Comparison of ENCODE assay signal across 18 mouse cellular contexts in the genomic region with DNA sequence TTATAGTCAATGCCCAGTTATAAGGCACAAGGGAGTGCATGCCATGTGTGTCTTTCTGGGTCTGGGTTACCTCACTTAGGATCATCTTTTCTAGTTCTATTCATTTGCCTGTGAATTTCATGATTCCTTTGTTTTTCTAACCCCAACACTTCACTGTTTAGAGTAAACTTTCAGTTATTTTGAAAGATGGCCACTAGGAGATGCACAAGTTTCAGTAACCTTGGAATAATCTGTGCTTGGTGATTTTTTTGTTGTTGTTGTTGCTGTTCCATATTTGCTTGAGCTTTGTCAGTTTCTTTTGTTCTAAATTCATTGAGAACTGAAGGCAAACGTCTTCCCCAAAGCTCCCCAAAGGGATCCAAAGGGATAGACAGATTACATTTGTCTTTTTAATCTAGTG.
DNase-seq lines count a peak whose midpoint lies in the region; ATAC-seq and TF ChIP-seq lines count a peak whose summit lies in the region.
"Had no signal": no experiment of that assay in that cellular context is flagged by ENCODE, and none has a peak within 500 bp of the region (broad histone marks: within the 10 kb centered on the region; RNA-seq: fewer than 3 reads in every experiment).

No protein-coding gene starts in this region.

- no peak for TF ChIP-seq POLR2A in heart, adult 2 months (IDR thresholded peaks at IDR 0.05; ENCODE audit: insufficient read depth, low read depth, low read length)

- H3K36me3 ChIP-seq in heart, adult 2 months (ENCODE audit: control insufficient read depth, insufficient read depth, low read length), result no peaks in the 10 kb centered on the region
- H3K36me3 ChIP-seq in midbrain, postnatal 0 days (ENCODE audit: insufficient read depth, low read length), result no peaks in the 10 kb centered on the region
- no peaks in the 10 kb centered on the region for H3K36me3 ChIP-seq in midbrain, embryonic 11.5 days (ENCODE audit: control insufficient read depth, insufficient read depth, low read length)
- H3K36me3 ChIP-seq: kidney, embryonic 15.5 days; limb, embryonic 15.5 days; neural tube, embryonic 15.5 days had no signal

- no peaks in the 10 kb centered on the region for H3K9me3 ChIP-seq in midbrain, postnatal 0 days (ENCODE audit: low read length)
- no peaks in the 10 kb centered on the region for H3K9me3 ChIP-seq in midbrain, embryonic 11.5 days (ENCODE audit: control insufficient read depth, low read length)
- H3K9me3 ChIP-seq: kidney, embryonic 15.5 days; limb, embryonic 15.5 days; neural tube, embryonic 15.5 days had no signal

- 26% methylated on average over 1 of the region's 1 CpGs for WGBS in heart, adult 2 months
- WGBS in midbrain, postnatal 0 days, result 10% methylated on average over 1 of the region's 1 CpGs
- 36% methylated on average over 1 of the region's 1 CpGs for WGBS in midbrain, embryonic 11.5 days

- no peak overlapping the region for H3K27ac ChIP-seq in heart, adult 2 months
- no peak overlapping the region for H3K27ac ChIP-seq in layer of hippocampus, adult 2 months
- H3K27ac ChIP-seq in midbrain, postnatal 0 days (ENCODE audit: low read depth, low read length), result no peak overlapping the region
- H3K27ac ChIP-seq in midbrain, embryonic 11.5 days (ENCODE audit: low read depth, low read length), result no peak overlapping the region
- H3K27ac ChIP-seq: kidney, embryonic 15.5 days; limb, embryonic 15.5 days; neural tube, embryonic 15.5 days had no signal

- no peak overlapping the region for H3K9ac ChIP-seq in heart, adult 2 months (ENCODE audit: low read depth, low read length)
- no peak overlapping the region for H3K9ac ChIP-seq in midbrain, postnatal 0 days (replicated peaks; ENCODE audit: low read length, poor library complexity, severe bottlenecking)
- H3K9ac ChIP-seq in midbrain, embryonic 11.5 days (ENCODE audit: low read length), result no peak overlapping the region
- H3K9ac ChIP-seq: kidney, embryonic 15.5 days; limb, embryonic 15.5 days; neural tube, embryonic 15.5 days had no signal

- H3K4me2 ChIP-seq in midbrain, postnatal 0 days (ENCODE audit: low read depth, low read length, poor library complexity, severe bottlenecking), result no peak overlapping the region
- no peak overlapping the region for H3K4me2 ChIP-seq in midbrain, embryonic 11.5 days
- H3K4me2 ChIP-seq: kidney, embryonic 15.5 days; limb, embryonic 15.5 days; neural tube, embryonic 15.5 days had no signal

- no peak overlapping the region for H3K4me3 ChIP-seq in heart, adult 2 months
- no peak overlapping the region for H3K4me3 ChIP-seq in layer of hippocampus, adult 2 months
- H3K4me3 ChIP-seq in midbrain, postnatal 0 days (ENCODE audit: low read depth, low read length), result no peak overlapping the region
- no peak overlapping the region for H3K4me3 ChIP-seq in midbrain, embryonic 11.5 days (ENCODE audit: low read depth, low read length)
- H3K4me3 ChIP-seq: kidney, embryonic 15.5 days; limb, embryonic 15.5 days; myocyte; neural tube, embryonic 15.5 days had no signal

- TF ChIP-seq EP300 in heart, adult 2 months (IDR thresholded peaks at IDR 0.05; ENCODE audit: insufficient read depth, low read depth, low read length), result no peak

- H3K79me2 ChIP-seq in heart, adult 2 months (replicated peaks; ENCODE audit: control insufficient read depth, insufficient read depth, low read length), result no peaks in the 10 kb centered on the region

- no peaks in the 10 kb centered on the region for H3K27me3 ChIP-seq in heart, adult 2 months (ENCODE audit: control insufficient read depth, insufficient read depth, low read length)
- no peaks in the 10 kb centered on the region for H3K27me3 ChIP-seq in midbrain, postnatal 0 days (ENCODE audit: insufficient read depth, low read length)
- H3K27me3 ChIP-seq in midbrain, embryonic 11.5 days (ENCODE audit: control insufficient read depth, insufficient read depth, low read length), result no peaks in the 10 kb centered on the region
- H3K27me3 ChIP-seq: kidney, embryonic 15.5 days; neural tube, embryonic 15.5 days had no signal

- ATAC-seq in midbrain, postnatal 0 days (ENCODE audit: low FRiP score), result no peak
- no peak for ATAC-seq in midbrain, embryonic 11.5 days (ENCODE audit: low FRiP score)
- ATAC-seq: forebrain, embryonic 16.5 days; inflammation-experienced regulatory T-cells, adult 6 months had no signal

- no peaks in the 10 kb centered on the region for H3K4me1 ChIP-seq in heart, adult 2 months (ENCODE audit: control insufficient read depth, insufficient read depth, low read length)
- no peaks in the 10 kb centered on the region for H3K4me1 ChIP-seq in midbrain, postnatal 0 days (ENCODE audit: insufficient read depth, low read length)
- H3K4me1 ChIP-seq in midbrain, embryonic 11.5 days (ENCODE audit: control insufficient read depth, insufficient read depth, low read length), result no peaks in the 10 kb centered on the region
- H3K4me1 ChIP-seq: kidney, embryonic 15.5 days; neural tube, embryonic 15.5 days had no signal

- intact Hi-C loops in heart, adult 2 months (cut with DNase I), result loop anchor here (1.0 kb wide), 1 partner anchor 375 kb away; no protein-coding TSS in a partner anchor
- intact Hi-C loops in heart, postnatal 36 days (cut with DNase I), result loop anchor here (5.0 kb wide), 1 partner anchor 374 kb away; no protein-coding TSS in a partner anchor

- TF ChIP-seq CTCF in heart, adult 2 months (IDR thresholded peaks at IDR 0.05), result peak; percentile 72
- peak; percentile 75 for TF ChIP-seq CTCF in layer of hippocampus, adult 2 months (conservative IDR thresholded peaks at IDR 0.05)
- peak; percentile 64 for TF ChIP-seq CTCF in midbrain, postnatal 0 days (IDR thresholded peaks at IDR 0.05)

- DNase-seq in heart, adult 2 months, result no peak
- no peak for DNase-seq in heart, postnatal 36 days
- no peak for DNase-seq in layer of hippocampus, adult 2 months (ENCODE audit: low spot score in 2 of 2)
- DNase-seq in layer of hippocampus, adult 9-11 months, result no peak
- DNase-seq in midbrain, postnatal 0 days (ENCODE audit: low spot score), result peak; percentile 38
- no peak for DNase-seq in midbrain, embryonic 11.5 days (ENCODE audit: low spot score, missing footprints)
- no peak for DNase-seq in adrenal gland, adult 2 months
- DNase-seq: adrenal gland, postnatal 14 days; cerebellum, adult 11 months; layer of hippocampus, postnatal 36 days; midbrain, embryonic 14.5 days; thymus, postnatal 25 days had no signal
